Mouse (Mus musculus) G1E (cell line): ENCODE measurements around the gene Sim2.

ENCODE experiments used
- CTCF ChIP-seq: IDR thresholded peaks from 2 replicates; pipeline ENCODE4 v1.5.1; 2012; ENCODE audit warnings: low read depth, low read length, inconsistent platforms, mixed read lengths
- GATA1 ChIP-seq: IDR thresholded peaks from 2 replicates; pipeline ENCODE4 v1.6.1; 2012; ENCODE audit warnings: borderline replicate concordance, low read length, inconsistent platforms, mixed read lengths
- POLR2AphosphoS5 ChIP-seq: IDR thresholded peaks from 2 replicates; pipeline ENCODE4 v1.6.1; 2012; ENCODE audit warnings: low read depth, low read length, inconsistent platforms; ENCODE audit not compliant: insufficient replicate concordance

DNA sequence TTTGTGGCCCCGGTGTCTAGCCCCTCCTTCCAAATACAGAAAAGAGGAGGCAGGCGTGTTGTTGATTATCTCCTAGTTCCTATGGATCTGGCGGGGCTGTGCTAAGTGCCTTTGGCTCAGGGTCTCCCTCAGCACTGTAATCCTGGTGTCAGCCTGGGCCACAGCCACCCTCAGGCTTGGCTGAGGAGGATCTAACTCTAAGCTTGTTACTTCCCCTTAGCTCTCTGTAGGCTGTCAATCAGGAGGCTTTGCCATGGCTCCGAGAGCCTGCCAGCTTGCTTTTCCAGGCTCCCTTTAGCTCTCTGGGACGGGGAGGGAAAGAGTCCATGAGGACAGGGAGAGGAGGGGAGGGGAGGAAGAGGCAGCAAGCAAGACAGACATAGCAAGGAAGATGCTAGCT lies 80.2 kb downstream of the Sim2 start:
- TF ChIP-seq CTCF (no peak), POLR2AphosphoS5 (no peak), GATA1 (no peak)
